Mouse (Mus musculus): Measurements from ENCODE around the gene Cdkl3.
A peak's percentile ranks its signal among the peaks of the same experiment; 100 is the strongest.
"Not testable (repeated sequence)": the region's sequence is repeated elsewhere in the genome, so short reads cannot be mapped to it uniquely, and the experiment has no call there.

Gene Cdkl3

DNA sequence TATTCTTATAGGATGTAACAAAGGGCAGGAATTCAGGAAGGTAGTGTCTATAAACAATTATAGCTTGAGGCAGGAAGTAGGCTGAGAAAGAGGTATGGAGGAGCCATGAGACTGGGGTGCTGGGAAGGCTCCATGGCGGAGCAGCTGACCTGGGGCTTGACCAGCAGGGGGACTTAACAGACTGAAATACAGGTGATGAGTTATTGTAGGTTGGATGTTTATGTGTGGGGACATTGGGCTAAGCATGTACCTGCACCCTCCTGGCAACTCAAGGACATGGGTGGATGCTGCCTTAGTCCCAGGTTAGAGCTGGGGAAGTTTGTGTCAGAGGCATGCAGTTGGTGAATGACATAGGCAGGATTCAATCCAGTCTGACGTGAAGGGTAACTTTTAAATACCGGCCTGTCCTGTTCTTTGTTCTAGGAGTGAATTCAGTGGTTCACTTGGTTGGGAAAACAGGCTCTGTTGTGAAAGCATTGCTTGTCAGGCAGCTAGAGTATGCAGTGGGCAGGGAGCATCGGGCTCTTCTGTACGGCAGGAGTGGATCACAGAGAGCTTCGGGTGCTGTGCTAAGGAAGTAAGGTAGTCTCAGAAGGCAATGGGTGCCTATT is 72.8 kb downstream of the Cdkl3 start:
- peak; percentile 38 for DNase-seq (ENCODE audit: low spot score)

DNA sequence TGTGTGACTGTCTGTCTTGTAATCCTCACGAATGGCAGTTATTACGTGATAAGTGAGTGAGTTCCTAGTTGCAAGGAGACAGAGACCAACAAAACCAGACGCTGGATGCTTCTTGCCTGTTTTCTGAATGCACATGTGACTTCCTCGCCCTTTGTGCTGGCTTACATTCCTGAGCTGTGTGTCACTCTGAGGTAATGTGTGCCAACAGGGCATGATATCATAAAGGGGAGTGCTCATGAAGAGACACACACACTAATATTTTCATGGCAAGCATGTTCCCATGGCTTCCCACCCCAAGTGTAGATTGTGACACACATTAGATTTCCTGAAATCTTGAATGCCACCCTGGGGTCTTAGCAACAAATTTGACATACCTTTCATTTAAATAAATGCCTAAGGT is 73.9 kb downstream of the Cdkl3 start:
- DNase-seq (ENCODE audit: low spot score) = peak; percentile 31

DNA sequence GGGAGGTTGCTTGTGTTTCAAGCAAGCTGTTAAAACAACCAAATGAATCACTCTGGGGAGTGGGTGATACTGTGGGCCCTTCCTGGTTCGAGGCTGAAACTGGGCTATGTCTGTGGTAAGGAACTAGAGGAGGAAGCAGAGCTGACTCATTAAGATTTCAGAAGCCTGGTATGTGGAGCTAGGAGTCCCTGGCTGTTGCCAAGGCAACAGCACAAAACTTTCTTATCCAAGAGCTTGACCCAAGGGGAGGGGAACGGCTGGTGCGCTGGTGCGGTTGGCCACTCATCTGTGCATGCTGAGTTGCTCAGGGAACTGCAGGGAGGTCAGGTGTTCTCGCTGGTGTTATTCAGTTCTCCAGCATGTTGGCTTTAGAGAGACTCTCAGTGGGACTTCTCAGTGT is 76.0 kb downstream of the Cdkl3 start:
- no peak for DNase-seq (ENCODE audit: low spot score)

DNA sequence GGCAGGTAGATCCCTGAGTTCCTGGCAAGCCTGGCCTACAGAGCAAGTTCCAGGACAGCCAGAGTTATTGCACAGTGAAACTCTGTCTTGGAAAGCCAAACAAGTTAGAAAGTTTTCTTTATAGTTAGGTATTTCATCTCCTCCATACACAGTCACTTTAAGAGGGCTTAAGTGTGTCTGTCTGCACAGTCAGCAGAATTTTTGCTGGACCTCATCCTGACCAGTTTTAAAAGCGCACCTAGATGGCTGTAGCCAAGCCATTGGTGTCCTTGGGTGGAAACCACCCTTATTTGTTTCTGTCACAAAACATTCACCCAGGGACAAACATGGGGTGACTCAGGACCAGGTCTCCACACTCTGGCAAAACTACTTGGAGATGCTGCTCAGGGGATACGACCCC is 76.6 kb downstream of the Cdkl3 start:
- no peak for DNase-seq (ENCODE audit: low spot score)

DNA sequence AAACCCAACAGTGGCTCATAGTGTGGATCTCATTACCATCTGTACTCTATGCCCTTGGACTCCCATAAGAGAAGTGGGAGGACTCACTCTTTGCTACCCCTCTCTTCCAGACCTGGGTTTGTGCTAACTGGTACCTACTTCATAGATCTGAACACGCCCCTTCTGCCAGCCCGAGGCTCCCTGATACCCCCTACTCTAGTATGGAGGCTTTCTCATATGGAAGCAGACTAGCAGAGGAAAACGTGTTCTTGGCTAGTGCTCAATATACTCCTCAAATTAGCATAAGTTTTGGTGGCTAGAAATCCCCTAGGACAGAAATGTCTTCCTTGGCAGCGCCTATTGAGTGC is 81.8 kb downstream of the Cdkl3 start:
- DNase-seq (ENCODE audit: low spot score) = no peak

DNA sequence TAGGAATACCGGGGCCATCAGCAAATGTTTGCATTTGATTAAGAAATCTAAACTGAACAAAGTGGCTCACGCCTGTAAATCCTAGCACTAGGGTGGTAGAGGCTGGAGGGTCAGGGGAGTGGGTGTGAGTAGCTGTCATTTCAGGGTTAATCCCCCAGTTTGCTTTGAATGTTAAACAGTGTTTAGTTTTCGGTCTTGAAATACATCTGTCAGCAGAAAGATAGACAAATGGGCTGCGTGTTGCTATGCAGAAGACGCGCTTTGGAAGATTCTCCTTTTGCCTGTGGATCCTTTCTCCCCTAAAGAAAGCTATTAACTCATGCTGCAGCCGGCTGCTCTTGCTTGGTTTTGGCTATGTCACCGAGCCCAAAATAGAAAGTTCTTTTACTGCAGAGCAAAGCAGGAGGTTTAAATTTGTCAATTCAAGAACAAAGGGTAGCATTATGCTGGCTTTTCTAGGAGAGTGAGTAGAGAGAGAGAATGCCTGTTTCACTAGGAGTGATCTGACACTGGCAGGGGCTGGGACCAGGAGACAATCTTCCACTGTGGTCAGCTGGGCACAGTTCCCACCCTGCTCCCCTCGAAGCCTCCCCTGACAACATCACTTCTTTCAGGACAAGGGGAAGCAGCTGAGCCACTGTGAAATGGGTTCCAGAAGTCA is 82.3 kb downstream of the Cdkl3 start:
- no peak for DNase-seq (ENCODE audit: low spot score)

DNA sequence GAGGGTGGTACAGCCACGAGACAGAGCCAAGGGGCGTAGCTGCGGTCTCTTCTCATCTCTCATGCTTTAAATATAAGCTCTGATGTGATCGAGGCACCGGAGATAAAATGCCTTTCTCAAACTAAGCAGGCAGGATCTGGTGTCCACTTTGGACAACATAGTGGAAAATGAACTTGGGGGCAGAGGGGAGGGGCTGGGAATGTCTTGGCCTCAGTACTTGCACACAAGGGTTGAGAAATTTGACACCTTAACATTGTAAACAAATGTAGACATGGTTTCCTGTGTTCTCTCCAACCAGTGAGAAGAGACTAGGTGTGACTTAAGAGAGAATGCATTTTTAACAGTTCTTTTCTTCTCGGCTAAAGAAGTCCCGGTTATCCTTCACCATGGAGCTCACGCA is 85.3 kb downstream of the Cdkl3 start:
- DNase-seq (ENCODE audit: low spot score) = no peak

DNA sequence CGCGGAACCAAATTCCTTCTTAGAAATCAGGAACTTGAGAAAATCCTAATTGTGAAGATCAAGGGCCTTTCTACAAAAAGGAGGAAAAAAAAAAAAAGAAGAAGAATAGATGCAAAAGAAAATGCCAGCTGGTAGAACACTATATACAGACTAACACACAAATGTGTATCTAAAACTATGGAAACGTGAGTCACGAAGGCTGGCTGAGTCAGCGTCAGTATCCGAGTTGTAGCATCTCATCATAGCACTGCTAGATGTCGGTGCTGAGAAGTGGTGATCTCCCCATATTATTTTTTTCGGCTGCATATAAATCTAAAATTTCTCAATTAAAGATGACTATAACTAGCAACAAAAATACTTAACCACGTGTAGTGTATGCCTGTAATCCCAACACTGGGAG is 87.2 kb downstream of the Cdkl3 start:
- no peak for DNase-seq (ENCODE audit: low spot score)

DNA sequence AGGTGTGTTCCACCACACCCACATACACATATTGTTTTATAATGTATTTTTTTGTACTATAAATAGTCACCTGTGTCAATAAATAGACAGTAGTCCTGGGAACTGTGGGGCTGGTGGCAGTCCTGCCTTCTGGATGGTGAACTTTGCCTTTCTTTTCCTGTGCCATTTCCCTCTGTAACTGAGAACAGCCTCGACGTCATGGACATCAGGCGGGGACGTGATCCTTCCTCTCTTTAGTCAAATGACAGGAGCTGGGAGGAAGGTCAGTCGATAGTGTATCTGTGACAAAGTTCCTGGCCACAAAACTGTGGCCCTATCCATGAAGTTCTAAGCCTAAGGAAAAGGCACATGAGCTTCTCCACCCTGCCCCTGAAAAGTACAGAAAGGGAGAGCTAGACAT is 90.5 kb downstream of the Cdkl3 start:
- no peak for DNase-seq (ENCODE audit: low spot score)

DNA sequence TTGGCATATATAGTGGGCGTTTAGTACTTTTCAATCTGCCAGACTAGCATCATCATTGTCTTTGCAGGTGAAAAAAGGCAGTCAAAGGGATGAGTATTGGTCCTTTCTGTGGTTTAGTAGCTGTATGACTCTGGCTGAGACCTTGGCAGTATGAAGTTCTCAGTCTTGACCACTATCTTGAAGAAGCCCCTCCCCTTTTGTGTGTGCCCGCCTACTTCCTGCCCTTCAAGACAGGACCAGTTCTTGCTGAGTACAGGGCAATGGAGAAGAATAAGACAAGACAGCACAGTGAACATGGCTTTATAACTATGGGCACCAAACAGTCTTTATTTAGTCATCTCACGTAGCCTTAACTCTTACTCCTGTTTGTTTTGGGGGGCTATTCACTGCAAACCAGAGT is 93.0 kb downstream of the Cdkl3 start:
- DNase-seq (ENCODE audit: low spot score) = no peak

DNA sequence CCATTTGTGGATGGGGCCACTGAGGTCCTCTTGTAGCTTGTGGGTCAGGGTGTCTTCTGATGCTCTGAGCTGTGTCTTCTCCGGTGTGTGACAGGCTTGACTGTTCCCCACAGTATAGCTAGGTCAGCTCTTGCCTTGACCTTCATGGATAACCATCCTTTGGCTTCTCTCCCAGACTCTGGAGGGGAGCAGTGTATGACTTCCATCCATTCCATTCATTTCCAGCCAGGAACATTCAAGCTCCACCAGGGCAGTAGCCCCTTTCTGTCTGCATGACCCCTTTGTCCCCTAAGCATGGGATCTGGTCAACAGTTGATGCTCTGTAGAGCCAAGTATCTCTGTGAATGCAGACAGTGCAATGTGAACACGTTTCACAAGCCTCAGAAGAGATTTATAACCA is 93.6 kb downstream of the Cdkl3 start:
- no peak for DNase-seq (ENCODE audit: low spot score)

DNA sequence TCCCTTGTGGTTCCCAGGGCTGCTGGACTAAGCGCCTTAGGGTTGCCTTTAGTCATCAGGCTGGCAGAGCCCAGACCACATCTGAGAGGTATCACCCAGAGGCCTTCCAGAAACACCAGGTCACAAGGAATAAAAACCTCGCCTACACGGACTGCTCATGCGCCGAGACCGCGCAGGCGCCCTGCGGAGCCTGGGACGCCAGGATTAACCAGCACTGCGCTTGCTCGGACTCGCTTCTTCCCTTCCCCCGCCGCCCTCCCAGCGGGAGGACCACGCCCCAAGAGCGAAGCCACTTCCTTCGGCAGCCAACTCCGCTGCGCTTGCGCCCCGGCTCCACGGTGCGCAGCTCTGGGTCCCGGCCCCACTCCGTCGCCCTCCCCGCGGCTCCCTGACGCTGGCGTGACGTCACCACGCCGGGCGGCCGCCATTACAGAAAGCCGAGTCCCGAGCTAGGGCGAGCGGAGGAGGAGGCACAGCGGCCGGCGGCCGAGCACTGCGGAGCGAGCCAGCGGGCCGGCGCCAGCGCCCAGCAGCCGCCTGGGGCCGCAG is 94.5 kb downstream of the Cdkl3 start, which contains the start of gene Ppp2ca:
TSS of gene Ppp2ca (plus strand) at position 284 of the 549 bp plus-strand sequence.
- peak; percentile 95 for DNase-seq (ENCODE audit: low spot score)

DNA sequence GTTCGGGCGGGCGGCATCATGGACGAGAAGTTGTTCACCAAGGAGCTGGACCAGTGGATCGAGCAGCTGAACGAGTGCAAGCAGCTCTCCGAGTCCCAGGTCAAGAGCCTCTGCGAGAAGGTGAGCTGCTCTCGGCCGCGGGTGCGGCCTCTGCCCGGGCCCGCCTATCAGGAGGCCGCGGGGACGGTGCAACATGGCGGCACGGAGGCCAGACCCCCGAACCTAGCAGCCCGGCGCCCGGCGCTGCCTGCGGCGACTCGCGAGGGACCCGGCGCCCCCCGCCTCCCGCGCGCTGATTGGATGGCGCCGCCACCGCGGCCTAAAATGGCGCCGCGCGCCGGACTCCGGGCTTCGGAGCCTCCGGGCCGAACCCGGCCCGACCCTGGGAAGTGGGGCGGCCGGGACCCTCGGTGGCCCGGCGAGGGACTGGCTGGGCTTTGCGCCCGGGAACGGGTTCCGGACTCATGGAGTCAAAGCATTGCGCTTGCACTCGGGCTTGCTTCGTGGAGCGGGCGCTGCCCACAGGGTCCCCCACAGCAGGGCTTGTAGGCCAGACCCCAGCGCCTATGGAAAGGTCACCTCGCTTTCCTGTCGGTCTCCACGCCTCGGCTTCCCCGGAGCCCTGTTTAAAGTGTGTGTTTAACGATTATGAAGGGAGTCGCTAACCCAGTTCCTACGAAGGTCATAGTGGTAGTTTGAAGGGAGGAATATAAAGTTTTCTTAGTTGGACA is 95.2 kb downstream of the Cdkl3 start:
- peak; percentile 53 for DNase-seq (ENCODE audit: low spot score)

DNA sequence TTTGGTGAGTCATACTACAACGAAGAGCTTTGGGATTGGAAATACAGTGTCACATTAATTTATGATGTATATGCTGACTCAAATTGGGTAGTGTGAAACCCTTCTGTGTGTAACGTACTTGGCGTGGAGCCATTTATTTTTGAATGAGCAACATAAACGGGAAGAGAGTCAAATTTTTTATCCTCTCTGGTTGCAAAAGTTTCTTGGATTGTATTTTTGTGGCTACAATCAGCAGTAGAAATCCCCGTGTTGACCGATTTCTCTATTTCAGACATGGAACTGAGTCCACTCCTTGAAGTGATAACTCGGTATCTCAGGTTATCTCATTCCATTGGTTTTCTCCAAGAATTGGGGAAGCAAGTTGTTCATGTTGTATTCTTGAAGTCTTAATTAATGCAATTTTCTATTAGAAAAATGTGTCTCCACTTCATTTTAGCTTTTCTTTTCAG is 95.8 kb downstream of the Cdkl3 start:
- no peak for DNase-seq (ENCODE audit: low spot score)

DNA sequence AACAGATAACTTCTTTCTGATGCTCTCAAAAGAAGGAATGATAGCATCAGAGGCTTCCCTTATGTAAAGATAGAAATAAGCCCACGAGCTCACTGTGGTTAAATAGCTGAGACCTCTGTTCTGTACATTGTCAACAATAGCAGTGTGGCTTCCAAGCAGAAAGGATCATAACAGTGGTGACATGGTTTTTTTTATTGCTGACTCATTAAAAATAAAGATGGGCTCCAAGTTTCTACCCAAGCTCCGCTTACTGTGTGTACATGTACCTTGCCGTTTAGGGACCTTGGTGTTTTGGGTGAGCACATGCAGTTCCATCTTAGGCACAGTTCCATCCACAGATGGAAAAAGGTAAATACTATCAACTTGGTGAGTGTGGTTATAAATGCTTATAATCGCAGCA is 99.0 kb downstream of the Cdkl3 start:
- no peak for DNase-seq (ENCODE audit: low spot score)

DNA sequence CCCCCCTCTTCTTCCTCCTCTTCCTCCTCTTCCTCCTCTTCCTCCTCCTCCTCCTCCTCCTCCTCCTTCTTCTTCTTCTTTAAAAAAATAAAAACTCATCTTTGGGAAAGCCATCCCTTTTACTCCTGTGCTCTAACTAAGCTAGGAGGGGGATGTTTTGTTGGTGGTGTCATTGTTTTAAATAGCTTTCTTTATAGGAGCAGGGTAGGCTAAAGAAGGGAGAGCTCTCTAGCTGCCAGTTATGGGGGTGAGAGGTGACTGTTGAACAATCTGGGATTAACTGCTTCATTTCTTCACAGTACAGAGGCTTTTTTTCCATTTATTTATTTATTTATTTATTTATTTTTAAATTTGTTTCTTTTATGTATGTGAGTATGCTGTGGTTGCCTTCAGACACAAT is 101.5 kb downstream of the Cdkl3 start:
- DNase-seq (ENCODE audit: low spot score) = no peak

DNA sequence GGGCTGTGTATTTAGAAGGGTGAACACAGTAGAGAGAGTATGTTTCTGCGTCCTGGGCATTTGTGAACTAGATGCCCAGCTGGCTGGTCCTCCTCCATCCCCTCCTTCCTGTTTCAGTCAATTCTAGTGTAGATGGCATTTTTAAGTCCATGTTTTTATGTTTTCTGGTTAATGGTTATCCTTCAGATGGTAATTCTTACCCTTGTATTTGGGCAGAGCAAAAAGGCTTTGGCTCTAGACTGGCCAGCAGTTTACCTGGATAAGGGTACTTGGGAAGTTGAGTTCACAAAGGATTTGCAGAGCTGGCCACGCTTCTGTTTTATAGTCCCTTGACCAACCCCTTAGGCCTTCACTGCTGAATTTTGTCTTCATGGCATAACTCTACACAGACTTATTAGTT is 102.0 kb downstream of the Cdkl3 start:
- no peak for DNase-seq (ENCODE audit: low spot score)

DNA sequence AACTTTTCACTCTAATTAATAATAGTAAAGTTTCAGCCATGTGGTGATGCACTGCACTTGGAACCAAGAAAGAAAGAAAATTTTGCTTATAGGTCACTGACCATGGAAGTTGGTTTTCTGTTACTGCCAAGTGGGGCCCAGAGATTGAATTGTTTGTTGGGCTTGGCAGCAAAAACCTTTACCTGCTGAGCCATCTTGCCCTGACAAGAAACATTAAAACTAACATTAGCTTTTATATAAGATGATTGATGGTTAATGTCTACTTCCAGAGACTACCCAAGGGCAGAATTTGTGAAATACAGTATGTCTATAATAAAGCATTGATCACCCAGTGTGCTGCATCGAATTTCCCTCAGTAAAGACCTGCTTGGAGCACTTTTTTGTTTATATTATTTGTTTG is 102.4 kb downstream of the Cdkl3 start:
- no peak for DNase-seq (ENCODE audit: low spot score)

DNA sequence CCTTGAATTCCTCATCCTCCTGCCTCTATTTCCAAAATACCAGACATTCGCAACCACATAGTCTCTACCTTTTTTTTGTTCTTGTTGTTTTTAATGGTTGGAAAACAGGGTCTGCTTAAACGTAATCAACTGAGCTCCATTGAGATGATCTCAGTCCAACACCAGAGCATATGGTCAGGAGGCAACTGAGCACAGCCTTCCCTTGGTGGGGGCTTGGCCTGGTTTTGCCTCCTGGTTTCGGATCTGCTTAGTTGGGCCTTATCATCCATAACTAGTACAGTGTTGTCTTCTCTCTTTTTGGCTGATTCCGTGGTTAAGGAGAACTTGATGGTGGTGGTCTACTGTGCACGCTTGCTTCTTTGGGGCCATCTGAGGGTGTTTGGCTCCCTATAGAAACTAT is 104.8 kb downstream of the Cdkl3 start:
- no peak for DNase-seq (ENCODE audit: low spot score)

DNA sequence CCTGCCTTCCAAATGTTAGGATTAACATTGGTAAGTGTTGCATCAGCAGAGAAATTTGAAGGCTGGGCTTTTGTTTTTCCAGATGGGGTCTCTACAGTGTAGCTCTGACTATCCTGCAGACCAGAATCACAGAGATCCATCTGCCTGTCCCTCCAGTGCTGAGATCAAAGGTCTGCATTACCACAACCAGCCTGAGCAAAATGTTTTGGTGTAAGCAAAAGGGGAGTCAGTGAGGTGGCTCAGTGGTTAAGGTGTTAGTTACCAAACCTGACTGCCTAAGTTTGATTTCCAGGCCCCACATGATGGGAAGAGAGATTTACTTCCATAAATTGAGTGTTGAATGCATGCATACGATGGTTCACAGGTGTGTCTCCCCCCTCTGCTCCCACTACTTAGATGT is 105.4 kb downstream of the Cdkl3 start:
- DNase-seq (ENCODE audit: low spot score) = no peak

DNA sequence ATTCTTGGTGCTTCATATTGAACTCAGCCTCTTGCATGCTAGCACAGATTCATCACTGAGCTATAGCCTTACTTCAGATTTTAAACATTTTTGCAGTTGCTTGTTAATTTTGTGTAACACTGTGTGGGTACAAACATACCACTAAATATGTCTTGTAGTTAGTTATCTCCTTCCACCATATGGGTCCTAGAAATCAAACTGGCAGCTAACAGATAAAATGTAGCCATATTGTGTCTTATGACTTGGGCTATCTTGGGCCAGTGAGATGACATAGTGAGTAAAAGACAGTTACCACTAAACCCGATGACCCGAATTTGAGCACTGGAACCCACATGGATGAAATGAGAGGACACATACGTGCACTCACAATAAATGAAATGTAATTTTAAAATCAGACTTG is 111.5 kb downstream of the Cdkl3 start:
- DNase-seq (ENCODE audit: low spot score) = no peak

DNA sequence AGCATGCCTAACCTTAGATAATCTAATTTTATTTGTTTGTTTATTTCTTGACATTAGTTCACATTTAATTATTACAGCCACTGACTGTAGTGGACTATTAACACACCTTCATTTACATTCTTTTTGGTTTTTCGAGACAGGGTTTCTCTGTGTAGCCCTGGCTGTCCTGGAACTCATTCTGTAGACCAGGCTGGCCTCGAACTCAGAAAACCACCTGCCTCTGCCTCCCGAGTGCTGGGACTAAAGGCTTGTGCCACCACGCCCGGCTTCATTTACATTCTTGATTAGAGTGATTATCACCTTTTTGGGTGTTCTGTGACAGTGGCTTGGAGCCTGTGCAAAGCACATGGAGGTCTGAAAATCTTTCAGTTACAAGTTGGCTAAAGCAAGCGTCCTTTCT is 112.1 kb downstream of the Cdkl3 start:
- not testable (repeated sequence) for DNase-seq (ENCODE audit: low spot score)

DNA sequence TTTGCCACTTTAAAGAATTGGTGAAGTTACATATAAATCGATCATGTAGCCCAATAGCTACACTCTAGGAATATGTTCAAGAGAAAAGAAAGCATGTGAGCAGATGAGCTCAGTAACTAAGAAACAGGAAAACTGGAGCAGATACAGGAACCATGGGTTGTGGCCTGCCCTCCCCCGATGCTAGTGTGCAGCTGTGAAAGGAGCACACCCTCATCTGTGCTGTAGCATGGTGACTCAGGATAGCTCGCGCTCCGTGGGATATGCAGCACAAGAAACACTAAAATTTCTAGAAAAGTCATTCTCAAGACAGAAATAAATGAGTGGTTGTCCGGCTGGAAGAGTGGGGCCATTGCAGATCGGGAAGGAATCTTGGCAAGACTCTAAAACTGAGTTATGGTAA is 113.1 kb downstream of the Cdkl3 start:
- no peak for DNase-seq (ENCODE audit: low spot score)

Data from urinary bladder, postnatal 25 days (tissue).